ENCODE assay signal across 19 mouse cellular contexts in genomic region chr5:39177891-39178290, GRCm38 (mm10).
"Had no signal": no experiment of that assay in that cellular context is flagged by ENCODE, and none has a peak within 500 bp of the region (broad histone marks: within the 10 kb centered on the region; RNA-seq: fewer than 3 reads in every experiment).

No protein-coding gene starts in this region.

- H3K9ac ChIP-seq: liver, embryonic 13.5 days; midbrain, embryonic 12.5 days; neural tube, embryonic 13.5 days had no signal

- H3K4me2 ChIP-seq: liver, embryonic 13.5 days; midbrain, embryonic 12.5 days; neural tube, embryonic 13.5 days had no signal

- H3K36me3 ChIP-seq: liver, embryonic 13.5 days; midbrain, embryonic 12.5 days; neural tube, embryonic 13.5 days had no signal

- H3K9me3 ChIP-seq: liver, embryonic 13.5 days; midbrain, embryonic 12.5 days; neural tube, embryonic 13.5 days had no signal

- DNase-seq: kidney, adult 2 months; kidney, postnatal 25 days; layer of hippocampus, postnatal 36 days; liver, embryonic 13.5 days; lung, adult 2 months; lung, postnatal 14 days; lung, postnatal 4 days; right cerebral cortex, adult 18-20 months; right cerebral cortex, postnatal 14 days; right cerebral cortex, postnatal 4 days; thymus, adult 2 months; thymus, postnatal 25 days had no signal

- H3K4me3 ChIP-seq: left cerebral cortex, adult 2 months; liver, embryonic 13.5 days; midbrain, embryonic 12.5 days; myocyte; neural tube, embryonic 13.5 days had no signal

- H3K4me1 ChIP-seq: liver, embryonic 13.5 days; midbrain, embryonic 12.5 days; neural tube, embryonic 13.5 days had no signal

- ATAC-seq: midbrain, embryonic 16.5 days had no signal

- H3K27me3 ChIP-seq: liver, embryonic 13.5 days; midbrain, embryonic 12.5 days; neural tube, embryonic 13.5 days had no signal

- H3K27ac ChIP-seq: kidney, postnatal 0 days; left cerebral cortex, adult 2 months; liver, embryonic 13.5 days; midbrain, embryonic 12.5 days; neural tube, embryonic 13.5 days; stomach, postnatal 0 days had no signal
